Mouse (Mus musculus) cerebellum, postnatal 10 days (tissue): Measurements from ENCODE around the gene Tiparp.
A peak's percentile ranks its signal among the peaks of the same experiment; 100 is the strongest.

Experiments
- DNase-seq, 2 experiments: peaks; one replicate each; pipeline ENCODE4 v3.0.0; 2021; ENCODE audit warnings: mixed read lengths in 2 of 2

Gene Tiparp

DNA sequence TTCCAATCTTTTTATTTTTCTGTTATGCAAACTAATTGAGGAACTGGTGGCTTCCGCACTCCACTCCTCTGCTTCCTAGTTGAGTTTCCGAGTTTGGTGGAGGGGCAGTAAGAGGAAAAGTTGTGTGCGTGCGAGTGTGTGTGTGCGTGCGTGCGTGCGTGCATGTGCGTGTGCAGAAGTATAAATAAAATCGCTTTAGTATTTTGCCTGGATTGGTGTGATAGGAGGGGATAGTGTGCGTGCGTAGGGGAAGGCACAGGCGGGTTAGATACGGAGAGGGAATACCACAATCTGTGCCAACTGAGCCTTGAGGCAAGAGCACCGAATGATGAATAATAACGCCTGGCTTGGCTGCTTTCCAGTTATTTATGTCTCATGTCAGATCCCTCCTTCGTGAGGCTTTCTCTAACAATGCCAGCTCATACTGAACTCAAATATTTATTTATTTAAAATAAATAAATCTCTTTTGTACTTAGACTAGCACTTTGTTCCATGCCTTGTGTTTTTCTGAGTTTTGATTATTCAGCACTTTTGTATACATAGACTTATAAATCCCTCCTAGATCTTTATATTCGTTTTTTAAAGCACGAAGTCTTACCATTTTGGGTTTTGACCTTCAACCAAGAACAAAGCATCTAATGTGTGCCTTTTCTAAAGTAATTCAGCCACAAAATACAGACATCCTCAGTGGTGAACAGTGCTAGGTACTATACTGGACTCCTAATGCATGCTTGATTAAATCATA, 1.4 kb downstream of the Tiparp start:
- DNase-seq = peak; percentile 72 to 78

DNA sequence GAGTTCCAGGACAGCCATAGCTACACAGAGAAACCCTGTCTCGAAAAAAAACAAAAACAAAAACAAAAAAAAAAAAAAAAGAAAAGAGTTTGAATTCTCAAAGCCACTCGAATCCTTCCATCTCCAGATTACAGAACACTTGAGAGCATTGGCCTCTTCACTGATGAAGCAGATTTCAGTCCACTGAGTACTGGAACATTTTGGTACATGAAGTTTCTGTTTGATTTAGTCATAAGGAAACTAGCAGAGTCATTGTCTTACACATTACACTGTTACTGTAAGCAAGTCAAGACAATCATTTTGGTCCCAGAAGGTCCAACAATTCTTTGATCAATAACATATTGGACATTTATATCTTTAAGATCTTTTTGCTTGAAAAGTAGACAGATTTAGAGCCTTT, 4.8 kb downstream of the Tiparp start:
- no peak for DNase-seq

DNA sequence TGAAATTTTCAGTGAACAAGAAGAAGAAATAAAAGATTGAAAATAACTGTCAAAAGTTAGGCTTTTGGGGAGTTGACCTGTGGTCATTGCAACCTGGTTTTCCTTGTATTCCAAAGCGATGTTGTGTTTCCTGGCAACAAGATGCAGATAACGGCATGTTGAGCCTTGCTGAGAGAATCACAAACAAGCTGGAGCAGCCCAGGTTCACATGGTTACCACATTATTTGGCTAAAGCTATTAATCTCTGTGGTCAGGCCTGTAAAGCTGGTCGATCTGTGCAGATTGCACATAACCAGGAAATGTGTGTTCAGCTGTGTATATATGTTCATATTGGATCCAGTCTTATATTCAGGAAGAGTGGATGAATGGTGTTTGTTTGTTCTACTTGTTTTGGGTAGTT, 5.4 kb downstream of the Tiparp start:
- peak; percentile 18 to 29 for DNase-seq

DNA sequence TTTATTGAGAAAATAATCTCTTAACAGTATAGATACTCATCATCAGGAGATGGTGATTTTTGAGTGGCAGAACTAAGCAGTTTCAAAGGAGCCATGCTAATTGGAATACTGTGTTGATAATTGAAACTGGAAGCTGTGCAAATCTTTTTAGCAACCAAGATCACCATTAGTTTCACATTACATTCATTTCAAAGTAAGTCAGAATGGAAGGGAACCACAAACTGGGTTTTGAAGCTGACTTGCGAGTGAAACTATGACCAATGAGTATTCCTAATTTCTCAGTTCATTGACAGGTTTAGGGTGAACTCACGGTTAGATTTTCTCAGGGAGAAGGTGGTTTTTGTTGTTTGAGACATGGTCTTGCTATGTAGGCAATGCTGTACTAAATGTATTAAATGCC, 6.3 kb downstream of the Tiparp start:
- no peak for DNase-seq

DNA sequence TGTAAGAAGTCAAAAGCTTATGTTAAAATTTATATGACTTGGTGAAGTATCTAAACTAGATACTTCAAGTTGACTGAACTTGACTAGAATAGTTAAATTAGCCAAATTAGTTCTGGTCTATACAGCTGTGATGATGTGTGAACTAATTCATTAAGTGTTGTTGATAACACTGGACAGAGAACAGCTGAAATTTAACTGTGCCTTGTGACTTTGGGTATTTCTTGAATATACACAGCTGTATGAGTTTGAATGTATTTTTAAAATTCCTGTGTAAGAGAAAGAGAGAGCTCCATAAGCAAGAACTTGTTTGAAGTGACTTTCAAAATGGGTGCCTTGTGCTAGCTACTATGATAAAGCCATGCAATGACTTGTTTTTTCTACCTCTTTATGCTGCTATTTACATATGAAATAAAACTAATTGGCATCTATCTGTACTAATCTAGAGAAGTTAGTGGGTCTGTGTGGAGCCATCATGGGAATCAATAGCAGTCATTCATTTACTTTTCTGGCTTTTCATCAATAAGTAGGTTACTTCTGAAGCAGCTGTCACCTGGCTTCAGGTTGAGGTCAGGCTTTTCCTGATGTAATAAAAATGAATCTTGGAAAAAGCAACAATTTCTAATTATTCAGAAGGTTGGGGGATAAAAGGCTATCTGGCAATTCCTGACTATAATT, 7.0 kb downstream of the Tiparp start:
- DNase-seq = no peak

DNA sequence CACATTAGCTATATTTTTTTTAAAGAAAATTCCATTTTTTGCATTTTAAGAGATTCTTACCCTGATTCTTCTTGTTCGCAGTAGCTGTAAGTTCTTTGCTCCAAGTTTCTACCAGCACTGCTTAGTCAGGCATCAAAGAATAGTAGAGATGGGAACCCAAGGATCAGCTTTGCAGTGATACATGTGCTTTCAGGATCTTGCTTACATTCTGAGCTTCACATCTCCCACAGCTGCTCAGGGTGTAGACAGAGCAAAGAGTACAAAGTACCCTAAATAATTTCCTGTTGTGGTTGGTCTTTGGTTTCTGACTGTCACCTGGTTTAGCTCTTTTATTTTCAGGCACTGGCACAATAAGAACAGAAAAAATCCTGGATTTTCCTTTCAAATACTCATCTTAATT, 9.1 kb downstream of the Tiparp start:
- DNase-seq = no peak

DNA sequence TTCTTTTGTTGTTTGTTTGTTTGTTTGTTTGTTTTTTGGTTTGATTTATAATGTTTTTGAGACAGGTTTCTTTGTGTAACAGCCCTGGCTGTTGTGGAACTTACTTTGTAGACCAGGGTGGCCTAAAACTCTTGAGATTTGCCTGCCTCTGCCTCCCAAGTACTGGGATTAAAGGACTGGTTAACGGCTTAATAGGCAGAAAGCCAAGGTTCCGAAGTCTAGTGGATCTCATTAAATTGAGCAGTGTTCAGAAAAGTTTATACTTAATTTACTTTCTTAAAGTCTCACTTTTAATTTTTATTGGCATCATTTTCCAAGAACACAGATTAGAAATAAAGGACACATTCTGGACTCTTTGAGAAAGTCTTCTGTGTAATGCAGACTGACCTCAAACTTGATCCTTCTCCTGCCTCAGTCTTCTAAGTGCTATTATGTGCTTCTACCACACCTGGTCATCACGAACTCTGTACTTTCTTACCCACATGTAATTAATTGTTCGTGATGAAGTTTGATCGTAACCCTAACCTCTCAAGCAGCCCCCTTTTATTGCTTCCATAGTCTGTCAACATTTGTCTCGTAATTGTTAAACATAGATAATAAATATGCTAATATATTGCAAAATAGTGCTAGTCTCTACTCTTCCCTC, 12.8 kb downstream of the Tiparp start:
- no peak for DNase-seq

DNA sequence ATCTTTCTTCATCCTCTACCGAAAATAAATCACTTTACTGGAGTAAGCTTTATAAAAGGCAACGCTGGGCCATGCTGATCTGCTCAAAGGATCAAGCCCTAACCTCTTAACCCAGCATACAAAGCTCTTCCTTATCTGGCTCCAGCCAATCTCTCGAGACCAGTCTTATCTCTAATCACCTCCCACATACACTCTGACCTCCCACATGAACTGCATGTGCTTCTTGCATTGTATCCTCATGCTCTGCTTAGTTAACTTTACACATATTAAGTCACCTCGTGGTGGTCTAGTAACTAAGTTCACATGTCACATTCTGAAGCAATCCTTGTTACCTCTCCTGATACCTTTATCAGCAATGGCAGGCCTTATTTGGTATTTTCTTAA, 13.3 kb downstream of the Tiparp start:
- no peak for DNase-seq

DNA sequence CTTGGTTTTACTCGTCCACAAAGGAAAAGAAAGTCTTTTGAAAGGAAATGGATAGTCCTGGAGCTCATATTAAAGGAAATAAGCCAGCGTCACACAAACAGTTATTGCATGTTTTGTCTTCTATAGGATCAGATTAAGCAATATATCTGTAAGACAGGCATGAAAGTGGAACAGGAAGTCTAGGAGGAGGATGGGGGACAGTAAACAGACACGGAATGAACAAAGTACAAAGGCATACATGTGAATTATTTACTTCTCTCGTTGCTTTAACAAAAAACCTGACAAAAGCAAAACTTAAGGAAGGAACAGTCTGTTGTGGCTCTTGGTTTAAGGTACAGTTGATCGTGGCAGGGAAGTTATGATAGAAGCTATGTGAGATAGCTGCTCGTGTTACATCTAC, 21.6 kb downstream of the Tiparp start:
- DNase-seq = no peak

DNA sequence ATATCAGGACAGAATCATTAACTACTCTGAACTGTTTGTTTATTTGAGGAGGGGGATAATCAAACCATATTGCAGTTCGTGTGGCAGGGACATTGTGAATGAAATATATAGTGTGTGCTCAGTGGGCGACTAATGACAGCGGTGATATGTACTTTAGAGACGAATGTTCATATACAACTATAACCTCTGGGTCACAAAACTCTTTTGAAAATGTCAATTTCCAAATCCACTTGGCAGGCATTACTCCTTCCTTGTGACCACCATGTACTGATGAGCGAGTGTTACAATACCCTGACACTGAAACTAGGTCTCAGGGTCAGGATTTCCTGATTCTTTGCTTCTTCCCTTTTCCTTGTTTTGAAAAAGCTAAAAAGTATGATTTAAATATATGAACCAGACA, 22.9 kb downstream of the Tiparp start:
- DNase-seq = no peak

DNA sequence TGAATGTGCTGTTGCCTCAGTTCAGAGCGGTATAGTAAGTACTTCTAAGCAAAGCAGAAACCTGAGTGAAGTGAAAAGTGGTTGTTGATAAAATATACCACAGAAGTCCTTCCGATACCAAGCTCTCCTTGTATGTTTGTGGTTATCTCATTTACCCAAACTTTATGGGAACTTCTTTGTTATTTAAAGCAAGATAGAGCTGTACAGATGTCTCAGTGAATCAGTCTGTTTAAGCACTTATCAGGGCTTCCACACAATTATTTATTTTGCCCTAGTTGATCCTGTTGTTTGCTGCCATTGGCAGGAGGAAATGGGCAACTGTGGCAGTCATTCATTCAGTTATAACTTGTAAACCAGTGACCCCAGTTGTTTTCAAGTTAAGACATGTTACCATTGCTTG, 26.4 kb downstream of the Tiparp start:
- no peak for DNase-seq

DNA sequence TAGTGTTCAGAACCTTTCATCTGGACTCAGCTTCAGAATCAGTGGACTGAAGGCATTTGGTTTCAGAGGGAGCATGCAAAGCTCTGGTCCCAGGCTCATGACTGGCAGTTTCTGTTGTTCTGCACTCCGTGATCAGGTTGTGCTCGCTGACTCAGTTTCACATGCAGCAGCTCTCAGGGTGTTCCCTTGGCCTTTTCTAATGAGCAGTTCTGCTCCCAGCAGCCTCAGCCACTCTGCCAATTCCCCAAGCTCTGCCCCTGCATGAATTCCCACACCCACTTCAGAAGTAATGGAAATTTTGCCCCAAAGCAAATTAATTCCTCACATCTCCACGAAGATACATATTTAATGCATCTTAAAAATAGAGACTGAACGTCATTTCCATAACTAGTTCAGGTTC, 30.5 kb downstream of the Tiparp start:
- DNase-seq = no peak

DNA sequence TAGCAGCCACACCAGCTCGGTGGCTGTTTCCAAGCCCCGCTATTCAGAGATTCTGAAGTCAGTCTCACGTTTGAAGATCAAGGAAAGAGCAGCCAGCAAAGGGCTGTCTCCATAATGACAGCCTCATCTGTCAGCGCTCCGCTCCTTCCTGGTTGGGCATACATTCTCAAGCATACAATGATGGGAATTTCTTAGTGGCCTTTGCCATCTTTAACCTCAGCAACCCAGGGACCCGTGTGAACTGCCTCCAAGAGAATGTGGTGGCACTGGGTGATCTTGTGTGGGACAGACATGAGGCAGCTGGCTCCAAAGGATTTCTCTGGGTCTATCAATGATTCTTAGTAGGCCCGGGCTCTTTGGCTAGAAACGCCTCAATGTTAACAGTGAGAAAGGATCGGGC, 34.0 kb downstream of the Tiparp start:
- DNase-seq = no peak

DNA sequence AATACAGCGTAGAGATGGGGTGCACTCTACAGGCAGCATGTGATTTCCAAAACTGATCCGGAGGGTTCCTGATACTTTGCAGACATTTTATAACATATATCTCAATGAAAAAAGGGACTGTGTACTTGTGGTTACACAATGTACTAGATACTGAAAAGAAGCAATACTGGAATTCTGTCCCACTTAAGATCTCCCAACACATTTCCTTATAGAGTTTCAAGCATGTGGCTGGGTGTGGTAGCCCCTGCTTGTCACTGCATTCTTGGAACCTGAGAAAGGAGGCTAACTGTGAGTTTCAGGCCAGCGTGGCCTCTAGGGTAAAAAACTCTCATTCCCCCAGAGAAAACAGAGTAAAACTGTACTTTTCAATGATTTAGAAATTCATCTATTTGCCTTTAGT, 34.5 kb downstream of the Tiparp start:
- DNase-seq = no peak

DNA sequence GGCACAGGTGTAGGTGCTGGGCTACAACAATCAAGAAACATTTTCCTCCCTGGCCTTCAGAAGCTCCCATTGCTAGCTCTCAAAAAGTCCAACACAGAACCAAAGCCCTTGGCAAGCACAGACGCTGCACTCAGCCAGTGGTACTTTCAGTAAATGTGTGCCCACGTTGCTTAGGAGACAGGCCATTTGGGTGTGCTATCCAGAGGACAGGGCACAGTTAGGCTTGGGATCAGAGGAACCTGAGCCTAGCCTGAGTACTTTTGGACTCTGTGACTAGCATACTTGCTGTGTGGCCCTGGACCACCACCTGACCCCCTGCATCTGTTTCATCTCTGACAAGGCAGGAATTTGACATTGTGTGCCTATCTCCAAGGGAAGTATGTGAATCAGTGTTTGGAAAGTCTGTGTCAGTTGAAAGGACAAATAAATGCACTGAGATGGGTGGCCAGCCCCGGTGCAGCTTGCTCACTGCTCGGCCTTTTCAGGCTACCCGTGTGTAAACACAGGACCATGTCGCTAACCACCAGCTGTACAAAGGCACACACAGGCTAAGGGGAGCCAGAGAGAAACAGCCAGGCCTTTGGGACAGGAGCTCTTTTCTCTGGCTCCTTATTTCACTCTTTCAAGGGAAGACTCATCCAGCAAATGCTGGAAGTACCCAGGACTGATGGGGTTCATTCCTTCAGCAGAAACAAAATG, 35.9 kb downstream of the Tiparp start:
- peak; percentile 22 to 25 for DNase-seq

DNA sequence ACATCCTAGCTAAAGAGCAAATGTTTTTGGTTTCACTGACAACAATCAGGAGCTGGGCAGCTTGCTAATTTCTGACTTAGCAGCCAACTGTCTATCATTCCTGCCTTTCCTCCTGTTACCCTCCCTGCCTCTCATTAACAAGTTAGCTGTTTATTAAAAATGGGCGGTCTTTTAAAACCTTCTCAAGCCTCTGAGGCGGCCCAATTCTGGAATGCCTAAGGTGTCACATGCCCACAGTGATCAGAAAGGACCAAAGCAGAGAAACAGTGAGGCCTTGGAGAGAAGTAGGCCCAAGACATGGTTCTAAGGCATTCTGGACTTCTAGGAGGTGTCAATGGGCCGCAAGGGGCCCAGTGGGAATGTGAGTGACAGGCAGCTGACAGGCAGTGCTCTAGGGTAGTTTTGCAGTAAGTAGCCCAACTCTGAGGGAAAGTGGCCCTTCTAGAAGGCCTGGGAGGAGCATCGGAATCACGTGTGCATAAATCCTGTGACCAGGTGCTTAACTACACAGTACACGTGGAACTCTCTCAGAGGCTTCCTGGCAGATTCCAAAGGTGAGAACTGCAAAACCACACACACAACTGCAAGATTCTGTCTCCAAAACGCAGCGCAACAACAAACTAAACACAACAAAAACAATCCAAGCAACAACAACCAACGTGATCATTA, 37.6 kb downstream of the Tiparp start:
- no peak for DNase-seq

DNA sequence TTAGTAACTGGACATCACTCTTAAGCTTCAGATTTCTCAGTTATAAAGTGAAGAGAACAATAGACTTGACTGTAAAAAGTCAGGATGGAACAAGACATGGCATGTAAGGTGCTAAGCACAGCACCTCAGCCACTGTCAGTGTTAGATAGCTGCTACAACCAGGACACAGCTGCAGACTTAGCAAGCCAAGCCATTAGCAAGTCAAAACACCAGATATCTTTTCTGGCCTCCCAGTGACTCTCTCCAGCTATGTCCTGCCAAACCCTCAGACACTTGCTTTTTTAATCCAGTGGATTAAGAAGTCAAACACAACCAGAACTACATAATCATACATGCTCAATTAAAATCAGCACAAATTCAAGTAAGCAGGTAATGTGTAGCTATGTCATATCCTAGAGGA, 41.7 kb downstream of the Tiparp start:
- DNase-seq = no peak

DNA sequence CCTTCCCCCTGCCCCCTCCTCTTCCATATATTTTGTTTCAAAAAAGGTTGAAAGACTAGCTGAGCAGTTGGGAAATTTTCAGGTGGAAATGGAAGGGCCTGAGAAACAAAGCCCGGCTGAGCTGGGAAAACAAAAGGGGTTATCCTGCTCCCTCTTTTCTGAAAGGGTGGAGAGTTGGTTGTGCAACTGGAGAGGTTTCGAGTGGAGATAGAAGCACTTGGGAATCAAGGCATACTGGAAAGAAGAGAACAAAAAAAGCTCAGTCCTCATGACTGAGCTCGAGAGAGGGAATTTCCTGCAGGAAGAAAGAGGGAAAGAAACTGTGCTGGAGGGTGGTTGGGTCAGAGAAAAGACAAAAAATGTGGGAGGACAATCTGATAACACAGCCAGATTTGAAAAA, 45.3 kb downstream of the Tiparp start:
- DNase-seq = no peak

DNA sequence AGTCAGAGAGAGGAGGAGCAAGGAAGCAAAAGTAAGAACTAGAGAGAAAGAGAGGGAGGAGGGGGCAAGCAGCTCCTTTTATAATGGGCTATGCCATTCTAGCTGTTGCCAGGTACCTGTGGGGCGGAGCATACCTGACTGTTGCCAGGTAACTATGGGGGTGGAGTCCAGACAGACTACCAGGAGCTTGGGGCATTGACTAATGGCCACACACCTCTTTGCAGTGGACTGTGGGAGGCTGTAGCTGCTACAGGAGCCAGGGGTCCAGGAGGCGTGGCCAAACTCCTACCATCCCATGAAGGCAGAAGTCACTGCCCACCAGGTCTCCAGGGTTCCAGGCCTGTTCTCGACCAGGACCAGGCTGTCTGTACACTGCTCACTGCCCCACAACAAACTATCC, 49.4 kb downstream of the Tiparp start:
- DNase-seq = no peak

DNA sequence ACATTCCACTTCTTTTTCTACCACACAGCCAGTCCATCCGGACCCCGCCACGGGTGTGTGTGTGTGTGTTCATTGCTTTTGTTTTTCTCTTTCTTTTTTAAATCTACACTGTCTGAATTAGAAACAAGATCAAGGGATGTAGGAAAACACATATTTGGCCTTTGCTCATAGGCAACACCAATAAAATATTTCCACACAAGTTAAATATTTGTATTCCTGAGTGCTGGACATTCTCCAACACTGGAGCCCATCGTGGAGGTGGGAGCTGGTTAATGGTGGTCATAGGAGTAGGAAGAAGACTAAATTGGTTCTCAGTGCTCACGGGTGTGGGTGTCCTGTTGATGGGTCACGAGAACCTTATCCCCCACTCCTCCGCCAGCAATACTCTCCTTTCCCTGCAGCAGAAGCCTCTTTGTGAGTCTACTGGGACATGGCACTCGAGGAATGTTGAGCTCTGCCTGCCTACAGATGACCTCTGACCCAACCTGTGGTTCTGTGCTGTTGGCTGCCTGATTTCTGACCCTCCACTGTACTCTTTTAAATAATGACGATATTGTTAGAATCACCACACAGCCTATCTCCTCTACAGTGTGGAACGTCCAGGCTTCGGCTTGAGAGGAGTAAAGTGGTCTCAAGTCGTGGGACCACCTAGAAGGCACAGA, 51.2 kb downstream of the Tiparp start:
- no peak for DNase-seq

DNA sequence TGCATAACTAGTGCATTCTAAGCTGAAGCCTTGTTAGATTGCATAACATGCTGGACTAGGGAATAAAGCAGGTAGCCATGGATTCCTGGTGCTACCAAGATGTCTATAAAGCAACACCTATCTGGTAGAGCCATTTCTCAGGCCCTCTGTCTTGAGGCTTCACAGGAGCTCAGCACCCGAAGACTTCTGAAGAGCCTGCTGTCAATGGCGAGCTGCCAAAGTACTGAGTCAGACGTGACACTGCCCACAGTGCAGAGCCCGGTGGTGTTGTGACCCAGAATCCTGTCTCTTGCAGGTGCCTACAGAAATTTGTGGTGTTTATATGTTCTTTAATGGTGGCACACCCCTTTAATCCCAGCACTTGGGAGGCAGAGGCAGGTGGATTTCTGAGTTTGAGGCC, 53.4 kb downstream of the Tiparp start:
- peak; percentile 20 to 36 for DNase-seq

DNA sequence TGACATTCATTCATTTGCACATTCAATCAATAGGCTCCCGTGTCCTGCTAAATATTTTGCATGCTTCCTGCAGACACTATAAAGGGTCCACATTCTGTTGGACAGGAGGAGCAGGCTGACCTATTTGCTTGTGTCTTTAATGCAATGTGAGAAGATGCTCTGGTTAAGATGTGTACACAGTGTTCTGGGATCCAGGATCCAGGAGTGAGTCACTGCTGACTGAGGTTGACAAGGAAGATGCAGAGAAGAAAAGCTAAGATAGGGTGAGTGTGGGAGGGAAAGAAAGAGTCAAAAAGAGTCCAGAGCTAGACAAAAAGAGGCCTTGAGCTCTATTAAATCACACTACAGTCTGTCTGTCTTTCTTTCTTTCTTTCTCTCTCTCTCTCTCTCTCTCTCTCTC, 56.1 kb downstream of the Tiparp start:
- DNase-seq = no peak

DNA sequence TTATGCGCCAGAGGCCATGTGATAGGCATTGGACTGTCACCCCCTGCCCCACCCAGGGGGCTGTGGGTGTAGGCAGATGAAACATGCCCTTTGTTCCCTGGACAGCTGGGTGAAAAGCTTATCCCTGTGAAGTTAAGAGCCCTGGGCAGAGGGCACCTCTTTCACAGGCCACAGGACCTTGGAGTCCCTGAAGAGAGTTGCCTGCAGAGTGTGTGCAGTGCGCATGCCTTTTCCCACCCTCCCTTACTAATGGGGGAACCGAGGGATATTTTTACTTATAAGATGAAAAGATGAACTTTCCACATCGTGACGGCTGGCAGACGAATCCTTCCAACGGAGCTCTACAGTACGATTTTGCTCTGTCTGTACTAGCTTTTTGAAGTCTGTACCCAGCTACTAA, 57.1 kb downstream of the Tiparp start:
- DNase-seq = no peak
